Mouse (Mus musculus): Measurements from ENCODE around the gene Cbx5.

DNA sequence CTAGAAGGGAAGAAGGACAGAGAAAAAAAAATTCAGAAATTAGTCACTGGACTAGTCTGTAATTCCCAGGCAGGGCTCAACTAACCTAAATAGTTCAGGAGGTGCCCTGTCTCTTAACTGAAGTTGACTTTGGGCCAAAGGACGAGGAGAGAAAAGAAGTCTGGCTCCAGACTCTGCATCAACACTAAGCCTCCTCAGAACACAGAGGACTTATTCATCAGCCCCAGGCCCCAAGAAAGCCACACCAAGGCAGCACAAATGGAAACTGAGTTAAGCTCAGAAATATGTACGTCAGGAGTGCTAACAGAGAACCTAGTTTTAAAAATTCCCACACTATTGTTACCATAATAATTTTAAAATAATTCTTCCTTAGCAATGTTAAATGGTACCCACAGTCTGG is 25.5 kb downstream of the Cbx5 start:
- TF ChIP-seq POLR2A (IDR thresholded peaks at IDR 0.05; ENCODE audit: borderline replicate concordance, control insufficient read depth, low read depth, low read length) (no peak), CTCF (IDR thresholded peaks at IDR 0.05; ENCODE audit: control insufficient read depth, insufficient read depth, low read length) (no peak)

Measured in bone marrow, adult 2 months (tissue).